Mouse (Mus musculus) brain, embryonic 14.5 days (tissue): ENCODE measurements at regions not wholly inside any gene's neighbourhood (a gene's known extent, or its start where the extent isn't known, plus 50 kb on each side); places are given as distances from the start of the nearest gene placed in this dataset.

ENCODE experiments used
- CTCF ChIP-seq: fragments of 200-500 bp; IDR thresholded peaks from 2 replicates; pipeline ENCODE4 v1.5.1; 2012; ENCODE audit warnings: inconsistent platforms, mild to moderate bottlenecking, moderate library complexity, borderline replicate concordance; ENCODE audit not compliant: insufficient read depth, insufficient read length; ENCODE audit errors: extremely low read depth
- POLR2A ChIP-seq: fragments of 200-500 bp; IDR thresholded peaks from 2 replicates; pipeline ENCODE4 v1.6.1; 2012; ENCODE audit warnings: mild to moderate bottlenecking, inconsistent platforms, borderline replicate concordance; ENCODE audit not compliant: poor library complexity, insufficient read depth, insufficient read length, severe bottlenecking; ENCODE audit errors: extremely low read depth

DNA sequence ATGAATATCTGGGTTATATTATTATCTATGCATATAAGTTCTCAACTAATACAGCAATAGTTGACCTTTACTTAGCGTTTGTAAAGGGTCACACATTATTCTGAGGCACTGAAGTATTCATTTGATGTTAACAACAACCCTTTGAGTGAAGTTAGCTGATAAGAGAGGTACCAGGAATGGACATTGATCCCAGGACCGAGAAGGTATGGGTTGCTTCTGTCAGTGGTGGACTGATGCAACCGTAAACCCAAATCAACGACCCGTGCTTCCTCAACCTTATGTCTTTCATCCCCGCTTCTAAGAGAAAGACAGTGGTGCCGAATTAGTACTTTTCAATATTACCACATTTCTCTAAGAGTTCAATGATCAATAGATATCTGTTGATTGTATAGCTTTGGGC lies 51.3 kb upstream of the Commd8 start:
- TF ChIP-seq CTCF (no peak), POLR2A (no peak)
